24 mouse cellular contexts compared by ENCODE assay signal in the genomic region with DNA sequence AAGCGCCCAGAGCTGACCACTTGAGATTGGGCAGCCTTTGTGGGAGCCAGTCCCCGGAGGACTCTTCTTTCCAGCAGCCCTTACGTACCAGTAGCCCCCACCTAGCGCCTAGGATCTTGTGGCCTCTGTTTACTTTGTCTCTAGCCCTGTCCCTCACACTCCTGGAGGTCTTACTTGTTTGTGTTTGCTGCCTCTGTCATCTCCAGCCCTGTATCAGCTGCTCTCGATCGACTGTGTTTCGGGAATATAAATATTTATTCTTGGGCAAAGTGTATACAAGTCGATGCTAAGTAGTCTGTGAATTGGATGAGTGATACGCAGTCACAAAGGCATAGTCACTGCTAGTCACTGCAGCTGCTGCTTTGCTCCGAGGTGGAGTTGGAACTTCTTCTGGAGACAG.
DNase-seq lines count a peak whose midpoint lies in the region; ATAC-seq and TF ChIP-seq lines count a peak whose summit lies in the region.
"Had no signal": no experiment of that assay in that cellular context is flagged by ENCODE, and none has a peak within 500 bp of the region (broad histone marks: within the 10 kb centered on the region; RNA-seq: fewer than 3 reads in every experiment).

No protein-coding gene starts in this region.

- TF ChIP-seq EP300 in lung, postnatal 0 days (IDR thresholded peaks at IDR 0.05): no peak
- no peak for TF ChIP-seq EP300 in stomach, postnatal 0 days (optimal IDR thresholded peaks at IDR 0.05)

- H3K36me3 ChIP-seq in lung, embryonic 14.5 days (ENCODE audit: insufficient read depth): no peaks in the 10 kb centered on the region
- no peaks in the 10 kb centered on the region for H3K36me3 ChIP-seq in lung, postnatal 0 days (ENCODE audit: insufficient read depth, low read length)
- no peaks in the 10 kb centered on the region for H3K36me3 ChIP-seq in stomach, postnatal 0 days (ENCODE audit: control insufficient read depth, insufficient read depth, low read length)
- H3K36me3 ChIP-seq in midbrain, embryonic 16.5 days (ENCODE audit: control insufficient read depth, insufficient read depth, low read length): no peaks in the 10 kb centered on the region
- H3K36me3 ChIP-seq: G1E; hindbrain, embryonic 12.5 days; hindbrain, embryonic 15.5 days had no signal

- 0 out of 2 replicates have a peak overlapping the region, but pooled peaks have one; percentile 18 for H3K4me2 ChIP-seq in lung, embryonic 14.5 days
- no peak overlapping the region for H3K4me2 ChIP-seq in lung, postnatal 0 days (replicated peaks; ENCODE audit: low read depth, low read length)
- no peak overlapping the region for H3K4me2 ChIP-seq in stomach, postnatal 0 days (replicated peaks; ENCODE audit: low read depth)
- H3K4me2 ChIP-seq in midbrain, embryonic 16.5 days (ENCODE audit: low read length): no peak overlapping the region
- H3K4me2 ChIP-seq: heart, embryonic 11.5 days; hindbrain, embryonic 12.5 days; hindbrain, embryonic 15.5 days had no signal

- H3K27ac ChIP-seq in lung, embryonic 14.5 days (ENCODE audit: low read depth): no peak overlapping the region
- no peak overlapping the region for H3K27ac ChIP-seq in lung, postnatal 0 days (ENCODE audit: low read length)
- H3K27ac ChIP-seq in stomach, postnatal 0 days (replicated peaks): no peak overlapping the region
- H3K27ac ChIP-seq in midbrain, embryonic 16.5 days (ENCODE audit: low read length): no peak overlapping the region
- H3K27ac ChIP-seq: forebrain, embryonic 10.5 days; gastrocnemius, adult 2 months; hindbrain, embryonic 12.5 days; hindbrain, embryonic 15.5 days had no signal

- 22% methylated on average over 10 of the region's 10 CpGs for WGBS in lung, embryonic 14.5 days
- 25% methylated on average over 10 of the region's 10 CpGs for WGBS in lung, postnatal 0 days
- 34% methylated on average over 10 of the region's 10 CpGs for WGBS in lung, adult 2 months
- 43% methylated on average over 10 of the region's 10 CpGs for WGBS in stomach, postnatal 0 days
- 89% methylated on average over 10 of the region's 10 CpGs for WGBS in midbrain, embryonic 16.5 days

- H3K27me3 ChIP-seq in lung, embryonic 14.5 days (ENCODE audit: insufficient read depth, low read length): no peaks in the 10 kb centered on the region
- H3K27me3 ChIP-seq in lung, postnatal 0 days (replicated peaks; ENCODE audit: insufficient read depth, low read length): no peaks in the 10 kb centered on the region
- H3K27me3 ChIP-seq in stomach, postnatal 0 days (ENCODE audit: control insufficient read depth, insufficient read depth, low read length): no peaks in the 10 kb centered on the region
- no peaks in the 10 kb centered on the region for H3K27me3 ChIP-seq in midbrain, embryonic 16.5 days (ENCODE audit: control insufficient read depth, insufficient read depth, low read depth, low read length)
- H3K27me3 ChIP-seq: CH12.LX; hindbrain, embryonic 12.5 days; hindbrain, embryonic 15.5 days; Patski had no signal

- peak; percentile 85 for ATAC-seq in lung, embryonic 14.5 days (ENCODE audit: insufficient read depth)
- ATAC-seq in lung, postnatal 0 days: peak; percentile 61
- 0 out of 2 replicates have a peak, but pooled peaks have one; percentile 38 for ATAC-seq in stomach, postnatal 0 days (ENCODE audit: low FRiP score, low TSS enrichment)
- ATAC-seq in midbrain, embryonic 16.5 days: no peak
- ATAC-seq: forebrain, embryonic 14.5 days; forebrain, postnatal 0 days; Patski had no signal

- peak; percentile 81 for DNase-seq in lung, embryonic 14.5 days
- DNase-seq in lung, postnatal 36 days: no peak
- peak; percentile 47 for DNase-seq in lung, postnatal 0 days (ENCODE audit: low spot score)
- no peak for DNase-seq in lung, adult 2 months
- no peak for DNase-seq in stomach, postnatal 0 days (ENCODE audit: low spot score)
- DNase-seq: adrenal gland, postnatal 10 days; adrenal gland, postnatal 36 days; B cell, adult 2 months; cerebellum, adult 18-20 months; cerebellum, adult 9-10 months; cerebellum, postnatal 14 days; forebrain, postnatal 0 days; gastrocnemius, adult 2 months; gastrocnemius, postnatal 14 days; heart, adult 11 months had no signal

- peaks cover 32% of the 10 kb centered on the region for H3K4me1 ChIP-seq in lung, embryonic 14.5 days (ENCODE audit: insufficient read depth)
- peaks cover 30% of the 10 kb centered on the region; the same call in 1 of the 2 replicates for H3K4me1 ChIP-seq in lung, postnatal 0 days (ENCODE audit: insufficient read depth, low read depth, low read length)
- peaks cover 5% of the 10 kb centered on the region for H3K4me1 ChIP-seq in lung, adult 2 months (ENCODE audit: control insufficient read depth, insufficient read depth, low read length)
- peaks cover 3% of the 10 kb centered on the region; the same call in 1 of the 2 replicates for H3K4me1 ChIP-seq in stomach, postnatal 0 days (replicated peaks; ENCODE audit: control insufficient read depth, insufficient read depth)
- H3K4me1 ChIP-seq in midbrain, embryonic 16.5 days (ENCODE audit: control insufficient read depth, insufficient read depth, low read length): peaks cover 13% of the 10 kb centered on the region; the same call in 1 of the 2 replicates

- H3K9me3 ChIP-seq in lung, embryonic 14.5 days (ENCODE audit: low read depth, low read length): no peaks in the 10 kb centered on the region
- no peaks in the 10 kb centered on the region for H3K9me3 ChIP-seq in lung, postnatal 0 days (ENCODE audit: low read length)
- H3K9me3 ChIP-seq in stomach, postnatal 0 days (ENCODE audit: control insufficient read depth, low read length): no peaks in the 10 kb centered on the region
- H3K9me3 ChIP-seq in midbrain, embryonic 16.5 days (replicated peaks; ENCODE audit: control insufficient read depth, low read length, poor library complexity, severe bottlenecking): no peaks in the 10 kb centered on the region
- H3K9me3 ChIP-seq: forebrain, embryonic 10.5 days; G1E; hindbrain, embryonic 12.5 days; hindbrain, embryonic 15.5 days had no signal

- H3K9ac ChIP-seq in lung, embryonic 14.5 days: no peak overlapping the region
- H3K9ac ChIP-seq in lung, postnatal 0 days (replicated peaks; ENCODE audit: low read depth): no peak overlapping the region
- no peak overlapping the region for H3K9ac ChIP-seq in stomach, postnatal 0 days (ENCODE audit: low read length)
- no peak overlapping the region for H3K9ac ChIP-seq in midbrain, embryonic 16.5 days (ENCODE audit: low read depth, low read length)
- H3K9ac ChIP-seq: forebrain, postnatal 0 days; hindbrain, embryonic 12.5 days; hindbrain, embryonic 15.5 days had no signal

- H3K4me3 ChIP-seq in lung, embryonic 14.5 days (ENCODE audit: low read depth, low read length): no peak overlapping the region
- H3K4me3 ChIP-seq in lung, postnatal 0 days (ENCODE audit: low read depth, low read length): no peak overlapping the region
- no peak overlapping the region for H3K4me3 ChIP-seq in lung, adult 2 months (replicated peaks; ENCODE audit: extremely low read depth, low read depth, low read length)
- H3K4me3 ChIP-seq in stomach, postnatal 0 days (ENCODE audit: low read depth, low read length): no peak overlapping the region
- no peak overlapping the region for H3K4me3 ChIP-seq in midbrain, embryonic 16.5 days (ENCODE audit: low read depth, low read length)
- H3K4me3 ChIP-seq: forebrain, embryonic 10.5 days; gastrocnemius, adult 2 months; hindbrain, embryonic 12.5 days; hindbrain, embryonic 15.5 days had no signal

- TF ChIP-seq CTCF in lung, embryonic 14.5 days (IDR thresholded peaks at IDR 0.05; ENCODE audit: low read depth): no peak
- no peak for TF ChIP-seq CTCF in lung, postnatal 0 days (IDR thresholded peaks at IDR 0.05)
- TF ChIP-seq CTCF in lung, adult 2 months (IDR thresholded peaks at IDR 0.05; ENCODE audit: insufficient read depth, low read length): no peak
- no peak for TF ChIP-seq CTCF in stomach, postnatal 0 days (IDR thresholded peaks at IDR 0.05; ENCODE audit: low read depth)

- TF ChIP-seq POLR2A in lung, adult 2 months (IDR thresholded peaks at IDR 0.05; ENCODE audit: borderline replicate concordance, extremely low read depth, low read depth, low read length): no peak

Comparison
In these comparisons a context has a peak if more than half of its experiments do, and no peak if none do; other contexts are left out.
1. DNase-seq: peak in lung, embryonic 14.5 days (single experiment) and lung, postnatal 0 days (single experiment); none in lung, postnatal 36 days (single experiment), lung, adult 2 months (single experiment) and stomach, postnatal 0 days (single experiment).